Mouse (Mus musculus): ENCODE measurements at regions not wholly inside any gene's neighbourhood (a gene's known extent, or its start where the extent isn't known, plus 50 kb on each side); places are given as distances from the start of the nearest gene placed in this dataset.

GRCm38 (mm10) chr4:45664372-45664771 lies 132.1 kb upstream of the Shb start:
- no peak for TF ChIP-seq CTCF (IDR thresholded peaks at IDR 0.05; ENCODE audit: extremely low read depth, insufficient read depth, low read length)
- TF ChIP-seq POLR2A (IDR thresholded peaks at IDR 0.05; ENCODE audit: extremely low read depth, insufficient read depth, low read length): no peak
